Mouse (Mus musculus): Measurements from ENCODE around the gene Homer1. TPM values are rescaled to one million over a fixed set of nuclear protein-coding genes. Genes with fewer than 3 reads are reported as not detected.

The Homer1 gene
- polyA plus RNA-seq, 1 experiment from 2014 or later = 3.6 TPM

DNA sequence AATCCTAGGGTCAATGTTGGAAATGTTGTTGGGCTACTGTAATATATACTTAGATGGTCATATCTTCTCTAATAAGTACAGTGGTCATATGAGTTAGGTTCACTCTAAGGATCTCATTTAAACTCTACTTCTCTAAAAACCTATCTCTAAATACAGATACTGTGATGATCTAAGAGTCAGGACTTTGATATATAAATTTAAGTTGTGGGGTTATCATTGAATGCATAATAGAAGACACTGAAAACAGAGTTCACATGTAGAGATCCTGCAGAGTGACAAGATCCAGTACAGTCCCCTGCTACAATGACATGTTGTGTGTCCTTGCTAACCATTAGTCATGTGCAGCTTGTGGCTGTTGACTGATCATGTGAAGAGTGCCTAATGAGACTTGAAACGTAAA lies 85.7 kb downstream of the Homer1 start:
- no peak overlapping the region for H3K27ac ChIP-seq
- no peak overlapping the region for H3K9ac ChIP-seq (ENCODE audit: low read depth, low read length)
- H3K4me1 ChIP-seq (replicated peaks; ENCODE audit: insufficient read depth, low read length) = no peaks in the 10 kb centered on the region
- no peak overlapping the region for H3K4me2 ChIP-seq (ENCODE audit: low read length)
- TF ChIP-seq CTCF (IDR thresholded peaks at IDR 0.05; ENCODE audit: low read depth) = no peak
- H3K36me3 ChIP-seq (ENCODE audit: insufficient read depth, low read length) = no peaks in the 10 kb centered on the region
- H3K4me3 ChIP-seq (replicated peaks; ENCODE audit: low read depth, low read length) = no peak overlapping the region
- ATAC-seq (replicated peaks; ENCODE audit: low FRiP score, low read depth) = no peak
- H3K27me3 ChIP-seq (ENCODE audit: insufficient read depth, low read length) = no peaks in the 10 kb centered on the region
- 71% methylated on average over 1 of the region's 1 CpGs for WGBS
- H3K9me3 ChIP-seq (replicated peaks; ENCODE audit: low read length) = no peaks in the 10 kb centered on the region
- DNase-seq (ENCODE audit: low spot score) = no peak

DNA sequence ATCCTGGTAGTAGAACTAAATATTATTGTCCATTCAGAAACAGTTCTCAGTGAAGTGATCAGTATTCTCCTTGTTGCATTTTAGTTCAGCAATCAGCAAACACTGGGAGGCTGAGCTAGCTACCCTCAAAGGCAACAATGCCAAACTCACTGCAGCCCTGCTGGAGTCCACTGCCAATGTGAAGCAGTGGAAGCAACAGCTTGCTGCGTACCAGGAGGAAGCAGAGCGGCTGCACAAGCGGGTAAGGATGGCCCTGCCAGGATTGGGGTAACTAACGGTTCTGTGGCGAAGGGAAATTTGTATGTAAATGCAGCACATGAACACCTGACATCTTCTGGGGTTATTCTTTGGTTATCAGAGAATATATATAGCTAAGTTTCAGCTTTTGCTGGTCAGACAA lies 88.0 kb downstream of the Homer1 start:
- no peaks in the 10 kb centered on the region for H3K9me3 ChIP-seq (replicated peaks; ENCODE audit: low read length)
- no peaks in the 10 kb centered on the region for H3K36me3 ChIP-seq (ENCODE audit: insufficient read depth, low read length)
- H3K27ac ChIP-seq = no peak overlapping the region
- DNase-seq (ENCODE audit: low spot score) (no peak), ATAC-seq (replicated peaks; ENCODE audit: low FRiP score, low read depth) (no peak)
- H3K4me1 ChIP-seq (replicated peaks; ENCODE audit: insufficient read depth, low read length) = no peaks in the 10 kb centered on the region
- H3K4me2 ChIP-seq (ENCODE audit: low read length) = no peak overlapping the region
- H3K4me3 ChIP-seq (replicated peaks; ENCODE audit: low read depth, low read length) = no peak overlapping the region
- no peak overlapping the region for H3K9ac ChIP-seq (ENCODE audit: low read depth, low read length)
- TF ChIP-seq CTCF (IDR thresholded peaks at IDR 0.05; ENCODE audit: low read depth) = no peak
- 91% methylated on average over 5 of the region's 5 CpGs for WGBS
- H3K27me3 ChIP-seq (ENCODE audit: insufficient read depth, low read length) = no peaks in the 10 kb centered on the region

DNA sequence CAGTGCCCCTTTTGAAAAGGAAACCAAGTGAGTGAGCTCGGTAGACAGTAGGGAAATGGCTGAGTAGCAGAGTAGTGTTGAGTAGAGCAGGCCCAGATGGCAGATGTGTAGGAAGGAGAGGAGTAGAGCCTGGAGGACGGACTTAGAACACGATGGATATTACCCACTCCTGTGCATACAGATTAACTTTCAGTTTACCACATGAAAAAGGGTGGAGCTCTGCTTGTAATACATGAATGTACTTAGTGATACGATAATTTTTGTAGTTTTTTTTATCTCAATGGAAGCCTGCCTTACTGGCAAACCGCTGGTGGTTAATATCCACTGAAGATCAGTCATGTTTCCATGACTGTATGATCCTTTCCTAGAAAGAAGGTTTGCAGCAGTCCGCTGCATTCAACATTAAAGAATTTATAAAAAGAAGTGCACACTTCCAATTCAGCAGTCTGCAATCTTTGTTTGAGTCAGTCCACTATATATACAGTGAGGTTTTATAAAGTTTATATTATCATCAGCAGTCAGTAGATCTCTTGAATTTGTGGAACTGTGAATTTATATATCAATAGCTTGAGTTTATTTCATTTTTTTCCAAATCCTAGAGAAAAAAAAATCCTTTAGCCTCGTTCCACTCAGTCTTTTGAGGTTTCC lies 89.3 kb downstream of the Homer1 start:
- Histone ChIP-seq H3K27me3 (ENCODE audit: insufficient read depth, low read length) (no peaks in the 10 kb centered on the region), H3K36me3 (ENCODE audit: insufficient read depth, low read length) (no peaks in the 10 kb centered on the region), H3K4me2 (ENCODE audit: low read length) (no peak overlapping the region), H3K9me3 (replicated peaks; ENCODE audit: low read length) (no peaks in the 10 kb centered on the region), H3K9ac (ENCODE audit: low read depth, low read length) (no peak overlapping the region), H3K4me3 (replicated peaks; ENCODE audit: low read depth, low read length) (no peak overlapping the region), H3K27ac (0 out of 2 replicates have a peak overlapping the region, but pooled peaks have one; percentile 13), H3K4me1 (replicated peaks; ENCODE audit: insufficient read depth, low read length) (no peaks in the 10 kb centered on the region)
- TF ChIP-seq CTCF (IDR thresholded peaks at IDR 0.05; ENCODE audit: low read depth) = no peak
- whole genome bisulfite sequencing = 53% methylated on average over 7 of the region's 7 CpGs
- peak; percentile 14 for DNase-seq (ENCODE audit: low spot score)
- no peak for ATAC-seq (replicated peaks; ENCODE audit: low FRiP score, low read depth)

DNA sequence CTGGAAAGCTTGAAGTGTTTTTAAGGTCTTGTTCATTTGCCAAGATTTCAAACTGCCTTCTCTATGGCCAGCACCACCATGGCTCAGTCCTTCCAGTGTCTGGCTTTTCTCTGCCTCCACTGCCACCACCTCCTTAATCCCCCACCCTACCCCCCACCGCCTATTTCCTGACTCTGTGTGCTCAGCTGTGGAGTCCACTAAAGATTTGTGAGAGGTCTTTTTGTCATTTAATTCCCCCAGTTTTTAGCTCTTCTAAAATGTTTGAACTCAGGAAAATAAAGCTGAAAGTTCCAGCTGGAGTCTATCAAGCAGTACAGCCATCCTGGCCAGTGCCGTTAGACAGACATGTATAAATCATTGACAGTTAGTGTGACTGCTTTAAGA lies 89.8 kb downstream of the Homer1 start:
- Histone ChIP-seq H3K4me3 (replicated peaks; ENCODE audit: low read depth, low read length) (no peak overlapping the region), H3K9ac (ENCODE audit: low read depth, low read length) (no peak overlapping the region), H3K27me3 (ENCODE audit: insufficient read depth, low read length) (no peaks in the 10 kb centered on the region), H3K27ac (0 out of 2 replicates have a peak overlapping the region, but pooled peaks have one; percentile 13), H3K4me2 (ENCODE audit: low read length) (no peak overlapping the region), H3K4me1 (replicated peaks; ENCODE audit: insufficient read depth, low read length) (no peaks in the 10 kb centered on the region), H3K9me3 (replicated peaks; ENCODE audit: low read length) (no peaks in the 10 kb centered on the region), H3K36me3 (ENCODE audit: insufficient read depth, low read length) (no peaks in the 10 kb centered on the region)
- no peak for TF ChIP-seq CTCF (IDR thresholded peaks at IDR 0.05; ENCODE audit: low read depth)
- ATAC-seq (replicated peaks; ENCODE audit: low FRiP score, low read depth) (peak; percentile 49; the same call in 1 of the 2 replicates), DNase-seq (ENCODE audit: low spot score) (peak; percentile 77)
- 15% methylated on average over 2 of the region's 2 CpGs for WGBS

DNA sequence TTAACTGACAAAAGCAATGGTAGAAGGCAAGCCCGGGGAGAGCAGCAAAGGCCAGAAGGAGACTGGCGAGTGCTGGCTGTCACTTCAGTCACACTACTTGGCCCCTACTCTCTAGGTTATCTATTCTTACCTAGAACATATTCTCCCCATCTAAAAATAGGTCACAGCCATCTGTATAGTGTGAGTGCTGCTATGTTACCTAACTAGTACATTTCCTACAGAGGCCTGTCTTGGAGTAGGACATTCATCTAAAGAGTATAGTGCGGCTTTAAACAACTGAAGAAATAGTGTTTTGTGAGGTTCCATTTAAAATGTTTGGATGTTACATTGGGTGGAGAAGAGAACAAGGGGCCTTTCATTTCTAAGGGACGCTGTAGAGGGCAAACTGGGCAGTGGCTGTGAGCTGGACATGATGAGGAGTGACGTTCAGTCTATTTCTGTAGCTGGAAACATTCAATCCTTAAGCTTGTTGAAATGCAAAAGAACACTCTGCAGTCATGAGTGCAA lies 100.3 kb downstream of the Homer1 start:
- no peak overlapping the region for H3K27ac ChIP-seq
- no peaks in the 10 kb centered on the region for H3K9me3 ChIP-seq (replicated peaks; ENCODE audit: low read length)
- no peak for TF ChIP-seq CTCF (IDR thresholded peaks at IDR 0.05; ENCODE audit: low read depth)
- H3K4me1 ChIP-seq (replicated peaks; ENCODE audit: insufficient read depth, low read length) = no peaks in the 10 kb centered on the region
- H3K36me3 ChIP-seq (ENCODE audit: insufficient read depth, low read length) = no peaks in the 10 kb centered on the region
- no peak overlapping the region for H3K9ac ChIP-seq (ENCODE audit: low read depth, low read length)
- no peak overlapping the region for H3K4me2 ChIP-seq (ENCODE audit: low read length)
- no peak overlapping the region for H3K4me3 ChIP-seq (replicated peaks; ENCODE audit: low read depth, low read length)
- H3K27me3 ChIP-seq (ENCODE audit: insufficient read depth, low read length) = no peaks in the 10 kb centered on the region
- ATAC-seq (replicated peaks; ENCODE audit: low FRiP score, low read depth) (no peak), DNase-seq (ENCODE audit: low spot score) (no peak)
- WGBS = 92% methylated on average over 5 of the region's 5 CpGs

DNA sequence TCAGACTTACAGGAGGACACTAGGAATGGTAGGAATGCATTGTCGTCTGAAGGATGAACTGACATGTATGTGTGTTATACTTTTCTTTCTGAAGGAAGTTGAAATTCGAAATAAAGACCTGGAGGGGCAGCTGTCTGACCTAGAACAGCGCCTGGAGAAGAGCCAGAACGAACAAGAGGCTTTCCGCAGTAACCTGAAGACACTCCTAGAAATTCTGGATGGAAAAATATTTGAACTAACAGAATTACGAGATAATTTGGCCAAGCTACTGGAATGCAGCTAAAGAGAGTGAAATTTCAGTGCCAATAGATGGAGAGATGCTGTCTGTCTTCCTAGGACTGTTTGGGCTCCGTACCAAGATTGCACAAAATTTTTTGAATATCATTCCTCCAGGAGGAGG lies 102.5 kb downstream of the Homer1 start:
- H3K4me2 ChIP-seq (ENCODE audit: low read length) = no peak overlapping the region
- H3K9me3 ChIP-seq (replicated peaks; ENCODE audit: low read length) = no peaks in the 10 kb centered on the region
- H3K4me3 ChIP-seq (replicated peaks; ENCODE audit: low read depth, low read length) = no peak overlapping the region
- DNase-seq (ENCODE audit: low spot score) = no peak
- WGBS = 87% methylated on average over 7 of the region's 7 CpGs
- no peaks in the 10 kb centered on the region for H3K4me1 ChIP-seq (replicated peaks; ENCODE audit: insufficient read depth, low read length)
- no peaks in the 10 kb centered on the region for H3K36me3 ChIP-seq (ENCODE audit: insufficient read depth, low read length)
- no peak overlapping the region for H3K27ac ChIP-seq
- H3K9ac ChIP-seq (ENCODE audit: low read depth, low read length) = no peak overlapping the region
- ATAC-seq (replicated peaks; ENCODE audit: low FRiP score, low read depth) = no peak
- no peak for TF ChIP-seq CTCF (IDR thresholded peaks at IDR 0.05; ENCODE audit: low read depth)
- no peaks in the 10 kb centered on the region for H3K27me3 ChIP-seq (ENCODE audit: insufficient read depth, low read length)

DNA sequence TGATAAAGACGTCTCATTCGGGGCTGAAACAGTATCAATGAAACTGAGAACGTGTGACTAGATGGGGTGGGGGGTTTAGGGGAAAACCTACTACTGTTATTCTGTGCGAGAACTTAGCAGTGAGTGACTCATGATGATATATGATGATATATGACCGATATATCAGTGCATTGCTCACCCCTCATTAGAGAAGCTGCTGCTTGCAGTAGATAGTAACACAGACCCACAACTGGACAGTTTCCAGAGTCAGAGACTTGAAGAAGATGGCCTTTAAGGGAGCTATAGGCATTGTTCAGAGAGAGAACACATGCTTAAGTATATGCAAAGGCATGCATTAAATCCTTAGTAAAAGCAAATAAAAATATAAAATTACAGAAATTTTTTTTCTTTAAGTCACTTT lies 107.4 kb downstream of the Homer1 start:
- Histone ChIP-seq H3K27ac (no peak overlapping the region), H3K36me3 (ENCODE audit: insufficient read depth, low read length) (no peaks in the 10 kb centered on the region), H3K4me1 (replicated peaks; ENCODE audit: insufficient read depth, low read length) (no peaks in the 10 kb centered on the region), H3K9ac (ENCODE audit: low read depth, low read length) (no peak overlapping the region), H3K4me2 (ENCODE audit: low read length) (no peak overlapping the region), H3K9me3 (replicated peaks; ENCODE audit: low read length) (no peaks in the 10 kb centered on the region), H3K4me3 (replicated peaks; ENCODE audit: low read depth, low read length) (no peak overlapping the region), H3K27me3 (ENCODE audit: insufficient read depth, low read length) (no peaks in the 10 kb centered on the region)
- WGBS = 81% methylated on average over 5 of the region's 5 CpGs
- no peak for TF ChIP-seq CTCF (IDR thresholded peaks at IDR 0.05; ENCODE audit: low read depth)
- DNase-seq (ENCODE audit: low spot score) (no peak), ATAC-seq (replicated peaks; ENCODE audit: low FRiP score, low read depth) (no peak)
